Comparison of ENCODE assay signal across 13 mouse cellular contexts in the genomic region with DNA sequence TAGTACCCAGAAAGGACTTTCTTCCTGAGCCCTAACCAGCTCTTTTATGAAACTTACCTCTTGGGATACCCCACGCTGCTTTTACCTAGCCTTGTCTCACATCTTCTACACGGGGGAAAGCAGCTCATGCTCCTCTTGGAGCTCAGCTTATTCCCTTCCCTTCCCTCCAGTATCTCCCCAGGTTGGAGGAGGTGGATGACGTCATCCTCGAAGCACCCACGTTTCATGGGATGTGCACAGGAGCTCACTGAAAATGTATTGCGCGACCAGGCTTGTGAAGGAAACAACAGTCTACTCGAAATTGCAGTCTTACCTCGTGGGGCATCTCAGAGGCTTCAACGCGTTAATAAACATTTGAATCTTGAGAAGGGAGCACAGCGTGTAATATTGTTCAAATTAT.
DNase-seq lines count a peak whose midpoint lies in the region.
"Had no signal": no experiment of that assay in that cellular context is flagged by ENCODE, and none has a peak within 500 bp of the region (broad histone marks: within the 10 kb centered on the region; RNA-seq: fewer than 3 reads in every experiment).

No protein-coding gene starts in this region.

- DNase-seq in left cerebral cortex, adult 18-20 months (ENCODE audit: low spot score in 2 of 2): peak; percentile 25 to 35
- no peak for DNase-seq in left cerebral cortex, postnatal 4 days
- peak; percentile 19 to 40 for DNase-seq in right cerebral cortex, adult 2 months (ENCODE audit: low spot score in 2 of 2)
- DNase-seq in right cerebral cortex, postnatal 10 days (ENCODE audit: low spot score in 2 of 2): no peak
- DNase-seq in testis, postnatal 10 days (ENCODE audit: low spot score): no peak
- DNase-seq: adrenal gland, adult 2 months; adrenal gland, postnatal 10 days; adrenal gland, postnatal 25 days; cerebellum, adult 11-12 months; cerebellum, adult 2 months; cerebellum, adult 9-10 months; cerebellum, postnatal 25 days; forebrain, postnatal 0 days had no signal

- intact Hi-C loops in left cerebral cortex, postnatal 4 days (cut with DNase I): no loop called here

Comparison
In these comparisons a context has a peak if more than half of its experiments do, and no peak if none do; other contexts are left out.
1. DNase-seq: peak in left cerebral cortex, adult 18-20 months (2 of 2) and right cerebral cortex, adult 2 months (2 of 2); none in left cerebral cortex, postnatal 4 days (single experiment), right cerebral cortex, postnatal 10 days (0 of 2) and testis, postnatal 10 days (single experiment).